Mouse (Mus musculus): ENCODE measurements around the gene Mrpl37. TPM values are rescaled to one million over a fixed set of nuclear protein-coding genes. Genes with fewer than 3 reads are reported as not detected.

Mrpl37 gene
- polyA plus RNA-seq, 1 experiment from 2014 or later = 122 TPM

DNA sequence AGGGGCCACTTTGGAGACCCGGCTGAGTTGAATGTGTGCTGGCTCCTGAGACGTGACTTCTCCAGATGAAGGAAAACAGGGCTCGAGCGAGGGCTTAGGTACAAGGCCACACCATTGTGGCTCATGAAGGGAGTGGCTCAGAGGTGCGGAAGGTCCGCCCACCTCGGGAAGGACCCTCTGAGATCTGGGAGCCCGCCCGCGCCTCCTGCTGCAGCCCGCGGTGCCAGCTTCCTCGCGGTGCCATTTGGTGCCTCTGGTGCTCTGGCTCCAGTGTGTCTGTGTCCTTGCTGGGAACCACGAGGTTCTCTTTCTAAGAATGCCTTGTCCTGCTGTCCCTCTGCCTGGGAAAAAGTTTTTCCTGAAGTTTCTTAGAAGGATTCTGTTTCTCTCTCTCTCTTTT lies 31.2 kb upstream of the Mrpl37 start:
- no peak overlapping the region for H3K4me3 ChIP-seq (ENCODE audit: low read depth, low read length)
- H3K9ac ChIP-seq (ENCODE audit: low read length) = no peak overlapping the region
- ATAC-seq (ENCODE audit: insufficient read depth, low FRiP score, low TSS enrichment) = no peak
- H3K27ac ChIP-seq (ENCODE audit: low read depth, low read length) = peak overlapping the region; percentile 36
- peaks cover 16% of the 10 kb centered on the region for H3K4me1 ChIP-seq (ENCODE audit: control insufficient read depth, insufficient read depth, low read length)
- no peak for DNase-seq (ENCODE audit: low spot score)
- no peaks in the 10 kb centered on the region for H3K27me3 ChIP-seq (ENCODE audit: control insufficient read depth, insufficient read depth, low read length)
- no peaks in the 10 kb centered on the region for H3K36me3 ChIP-seq (ENCODE audit: control insufficient read depth, insufficient read depth, low read length)
- WGBS = 49% methylated on average over 15 of the region's 15 CpGs
- no peak overlapping the region for H3K4me2 ChIP-seq (ENCODE audit: low read depth)
- H3K9me3 ChIP-seq (ENCODE audit: control insufficient read depth, low read length) = no peaks in the 10 kb centered on the region

DNA sequence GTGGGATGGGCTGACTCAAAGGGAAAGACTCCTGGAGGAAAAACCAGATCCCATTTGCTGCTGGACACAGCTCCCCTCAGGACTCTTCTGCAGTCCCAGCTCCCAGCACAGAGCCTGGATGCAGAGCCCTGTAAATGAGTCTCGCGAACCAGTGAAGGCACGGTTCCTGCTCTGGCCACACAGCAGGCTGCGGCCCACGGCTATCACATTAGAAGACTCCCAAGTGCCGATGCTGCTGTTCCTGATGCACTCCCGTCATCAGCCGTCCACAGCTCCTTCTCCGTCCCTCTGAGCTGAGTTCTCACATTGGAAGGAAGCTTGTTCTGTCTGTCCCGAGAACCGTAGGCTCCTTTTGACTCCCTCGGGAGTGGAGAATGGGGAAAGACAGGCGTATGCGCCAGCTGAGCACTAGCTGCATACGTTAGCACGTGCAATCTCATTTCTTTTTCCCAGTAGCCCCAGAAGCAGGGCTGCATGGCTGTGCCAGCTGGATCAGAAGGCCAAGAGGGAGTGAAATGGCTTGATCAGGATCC lies 30.2 kb upstream of the Mrpl37 start, which contains the start of gene Cdcp2:
Gene Cdcp2, plus strand, starts transcription at position 51 of the 533 bp plus-strand sequence.
- no peak within 1 kb of the TSS for H3K9ac ChIP-seq (ENCODE audit: low read length)
- H3K27ac ChIP-seq (ENCODE audit: low read depth, low read length) = peak within 1 kb of the TSS; percentile 60
- H3K9me3 ChIP-seq (ENCODE audit: control insufficient read depth, low read length) = no peaks in the 10 kb centered on the region
- no peak within 1 kb of the TSS for H3K4me3 ChIP-seq (ENCODE audit: low read depth, low read length)
- ATAC-seq (ENCODE audit: insufficient read depth, low FRiP score, low TSS enrichment) = 0 out of 2 replicates have a peak, but pooled peaks have one; percentile 20
- H3K4me2 ChIP-seq (ENCODE audit: low read depth) = no peak within 1 kb of the TSS
- 43% methylated on average over 16 of the region's 16 CpGs for WGBS
- H3K27me3 ChIP-seq (ENCODE audit: control insufficient read depth, insufficient read depth, low read length) = no peaks in the 10 kb centered on the region
- DNase-seq (ENCODE audit: low spot score) = no peak
- H3K4me1 ChIP-seq (ENCODE audit: control insufficient read depth, insufficient read depth, low read length) = peaks cover 11% of the 10 kb centered on the region
- H3K36me3 ChIP-seq (ENCODE audit: control insufficient read depth, insufficient read depth, low read length) = no peaks in the 10 kb centered on the region

DNA sequence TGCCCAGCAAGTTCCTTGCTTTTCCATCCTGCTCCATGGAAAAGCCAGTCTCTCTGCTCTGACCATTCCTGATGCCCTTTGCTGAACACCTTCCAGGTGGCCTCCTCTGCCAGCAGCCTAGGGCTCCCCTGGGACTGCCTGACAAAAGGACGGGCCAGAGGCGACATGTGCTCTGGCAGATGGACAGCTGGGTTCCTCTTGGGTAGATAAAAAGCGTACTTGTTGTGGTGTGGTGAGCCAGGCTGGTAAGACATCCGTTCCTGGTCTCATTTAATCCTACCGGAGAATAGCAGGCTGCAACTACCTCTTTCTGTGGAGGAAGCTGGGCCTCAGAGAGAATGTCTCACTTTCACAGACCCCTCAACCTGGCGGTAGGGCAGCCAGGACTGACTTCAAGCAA lies 29.4 kb upstream of the Mrpl37 start:
- 39% methylated on average over 6 of the region's 6 CpGs for WGBS
- H3K9ac ChIP-seq (ENCODE audit: low read length) = no peak overlapping the region
- no peaks in the 10 kb centered on the region for H3K27me3 ChIP-seq (ENCODE audit: control insufficient read depth, insufficient read depth, low read length)
- peaks cover 11% of the 10 kb centered on the region for H3K4me1 ChIP-seq (ENCODE audit: control insufficient read depth, insufficient read depth, low read length)
- peak overlapping the region; percentile 60 for H3K27ac ChIP-seq (ENCODE audit: low read depth, low read length)
- no peak overlapping the region for H3K4me3 ChIP-seq (ENCODE audit: low read depth, low read length)
- no peaks in the 10 kb centered on the region for H3K9me3 ChIP-seq (ENCODE audit: control insufficient read depth, low read length)
- no peak for DNase-seq (ENCODE audit: low spot score)
- ATAC-seq (ENCODE audit: insufficient read depth, low FRiP score, low TSS enrichment) = no peak
- H3K4me2 ChIP-seq (ENCODE audit: low read depth) = no peak overlapping the region
- H3K36me3 ChIP-seq (ENCODE audit: control insufficient read depth, insufficient read depth, low read length) = no peaks in the 10 kb centered on the region

DNA sequence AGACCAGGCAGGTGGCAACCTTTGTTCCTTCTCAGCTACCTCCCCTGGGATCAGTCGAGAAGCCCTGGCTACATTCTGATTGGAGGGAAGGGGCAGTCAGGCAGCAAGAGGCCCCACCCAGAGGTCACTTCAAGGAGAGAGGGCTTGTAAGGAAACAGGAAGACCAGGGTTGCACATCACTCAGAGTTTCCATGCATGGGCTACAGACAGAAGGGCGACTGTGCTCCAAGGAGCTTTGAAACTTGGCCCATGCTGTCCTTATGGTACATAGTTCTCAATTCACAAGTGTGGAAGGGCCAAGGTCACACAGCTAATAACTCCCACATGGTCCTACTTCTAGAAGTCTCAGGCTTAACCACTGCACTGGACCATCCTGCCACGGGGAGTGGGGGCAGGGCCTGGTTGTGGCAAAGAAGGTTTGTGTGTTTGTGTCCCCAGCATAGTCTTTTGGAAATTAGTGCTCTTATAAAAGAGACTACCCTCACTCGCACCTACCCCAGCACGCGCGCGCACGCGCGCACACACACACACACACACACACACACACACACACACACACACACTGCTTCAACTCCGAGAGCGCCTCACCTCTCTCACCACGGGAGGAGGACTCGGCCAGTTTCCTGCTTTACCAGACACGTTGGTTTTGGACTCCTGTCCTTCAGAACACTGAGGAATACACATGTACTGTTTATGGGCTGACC lies 28.0 kb upstream of the Mrpl37 start:
- 82% methylated on average over 16 of the region's 16 CpGs for WGBS
- no peak overlapping the region for H3K4me2 ChIP-seq (ENCODE audit: low read depth)
- H3K9me3 ChIP-seq (ENCODE audit: control insufficient read depth, low read length) = no peaks in the 10 kb centered on the region
- no peak overlapping the region for H3K4me3 ChIP-seq (ENCODE audit: low read depth, low read length)
- H3K27ac ChIP-seq (ENCODE audit: low read depth, low read length) = no peak overlapping the region
- no peaks in the 10 kb centered on the region for H3K27me3 ChIP-seq (ENCODE audit: control insufficient read depth, insufficient read depth, low read length)
- DNase-seq (ENCODE audit: low spot score) = no peak
- H3K36me3 ChIP-seq (ENCODE audit: control insufficient read depth, insufficient read depth, low read length) = no peaks in the 10 kb centered on the region
- ATAC-seq (ENCODE audit: insufficient read depth, low FRiP score, low TSS enrichment) = no peak
- no peak overlapping the region for H3K9ac ChIP-seq (ENCODE audit: low read length)
- H3K4me1 ChIP-seq (ENCODE audit: control insufficient read depth, insufficient read depth, low read length) = peaks cover 11% of the 10 kb centered on the region

GRCm38 (mm10) chr4:107091696-107092095 lies 25.0 kb upstream of the Mrpl37 start:
- H3K4me1 ChIP-seq (ENCODE audit: control insufficient read depth, insufficient read depth, low read length) = 0 out of 2 replicates have a peak, but pooled peaks cover 5% of the 10 kb centered on the region
- no peak overlapping the region for H3K4me2 ChIP-seq (ENCODE audit: low read depth)
- H3K9ac ChIP-seq (ENCODE audit: low read length) = no peak overlapping the region
- no peak overlapping the region for H3K27ac ChIP-seq (ENCODE audit: low read depth, low read length)
- no peaks in the 10 kb centered on the region for H3K9me3 ChIP-seq (ENCODE audit: control insufficient read depth, low read length)
- DNase-seq (ENCODE audit: low spot score) (no peak), ATAC-seq (ENCODE audit: insufficient read depth, low FRiP score, low TSS enrichment) (no peak)
- H3K27me3 ChIP-seq (ENCODE audit: control insufficient read depth, insufficient read depth, low read length) = no peaks in the 10 kb centered on the region
- WGBS = 81% methylated on average over 14 of the region's 14 CpGs
- no peaks in the 10 kb centered on the region for H3K36me3 ChIP-seq (ENCODE audit: control insufficient read depth, insufficient read depth, low read length)
- H3K4me3 ChIP-seq (ENCODE audit: low read depth, low read length) = no peak overlapping the region

GRCm38 (mm10) chr4:107084858-107085257 lies 18.2 kb upstream of the Mrpl37 start:
- WGBS = 20% methylated on average over 6 of the region's 6 CpGs
- Histone ChIP-seq H3K4me2 (ENCODE audit: low read depth) (no peak overlapping the region), H3K9me3 (ENCODE audit: control insufficient read depth, low read length) (no peaks in the 10 kb centered on the region), H3K27me3 (ENCODE audit: control insufficient read depth, insufficient read depth, low read length) (no peaks in the 10 kb centered on the region), H3K36me3 (ENCODE audit: control insufficient read depth, insufficient read depth, low read length) (no peaks in the 10 kb centered on the region), H3K9ac (ENCODE audit: low read length) (peak overlapping the region; percentile 1), H3K4me3 (ENCODE audit: low read depth, low read length) (no peak overlapping the region), H3K27ac (ENCODE audit: low read depth, low read length) (peak overlapping the region; percentile 69), H3K4me1 (ENCODE audit: control insufficient read depth, insufficient read depth, low read length) (peaks cover 12% of the 10 kb centered on the region)
- peak; percentile 84 for DNase-seq (ENCODE audit: low spot score)
- ATAC-seq (ENCODE audit: insufficient read depth, low FRiP score, low TSS enrichment) = peak; percentile 94

GRCm38 (mm10) chr4:107084343-107084742 lies 17.7 kb upstream of the Mrpl37 start:
- Histone ChIP-seq H3K4me1 (ENCODE audit: control insufficient read depth, insufficient read depth, low read length) (peaks cover 12% of the 10 kb centered on the region), H3K4me2 (ENCODE audit: low read depth) (no peak overlapping the region), H3K27ac (ENCODE audit: low read depth, low read length) (peak overlapping the region; percentile 69), H3K36me3 (ENCODE audit: control insufficient read depth, insufficient read depth, low read length) (no peaks in the 10 kb centered on the region), H3K27me3 (ENCODE audit: control insufficient read depth, insufficient read depth, low read length) (no peaks in the 10 kb centered on the region), H3K9me3 (ENCODE audit: control insufficient read depth, low read length) (no peaks in the 10 kb centered on the region), H3K9ac (ENCODE audit: low read length) (peak overlapping the region; percentile 1), H3K4me3 (ENCODE audit: low read depth, low read length) (no peak overlapping the region)
- peak; percentile 56 for ATAC-seq (ENCODE audit: insufficient read depth, low FRiP score, low TSS enrichment)
- 23% methylated on average over 1 of the region's 1 CpGs for WGBS
- peak; percentile 50 for DNase-seq (ENCODE audit: low spot score)

- H3K27ac ChIP-seq (ENCODE audit: low read depth, low read length) = no peak overlapping the region; the same call in 1 of the 2 replicates
Measured at GRCm38 (mm10) chr4:107083126-107083525, 16.5 kb upstream of the Mrpl37 start.

GRCm38 (mm10) chr4:107082185-107082584 lies 15.5 kb upstream of the Mrpl37 start:
- Histone ChIP-seq H3K4me3 (ENCODE audit: low read depth, low read length) (no peak overlapping the region), H3K4me1 (ENCODE audit: control insufficient read depth, insufficient read depth, low read length) (peaks cover 12% of the 10 kb centered on the region), H3K4me2 (ENCODE audit: low read depth) (no peak overlapping the region), H3K27ac (ENCODE audit: low read depth, low read length) (no peak overlapping the region), H3K9me3 (ENCODE audit: control insufficient read depth, low read length) (no peaks in the 10 kb centered on the region), H3K9ac (ENCODE audit: low read length) (no peak overlapping the region), H3K27me3 (ENCODE audit: control insufficient read depth, insufficient read depth, low read length) (no peaks in the 10 kb centered on the region), H3K36me3 (ENCODE audit: control insufficient read depth, insufficient read depth, low read length) (no peaks in the 10 kb centered on the region)
- ATAC-seq (ENCODE audit: insufficient read depth, low FRiP score, low TSS enrichment) (no peak), DNase-seq (ENCODE audit: low spot score) (no peak)
- 88% methylated on average over 3 of the region's 3 CpGs for WGBS

More at GRCm38 (mm10) chr4:107083126-107083525, 16.5 kb upstream of the Mrpl37 start:
- H3K4me3 ChIP-seq (ENCODE audit: low read depth, low read length) = no peak overlapping the region
- H3K27me3 ChIP-seq (ENCODE audit: control insufficient read depth, insufficient read depth, low read length) = no peaks in the 10 kb centered on the region
- H3K4me1 ChIP-seq (ENCODE audit: control insufficient read depth, insufficient read depth, low read length) = peaks cover 12% of the 10 kb centered on the region
- ATAC-seq (ENCODE audit: insufficient read depth, low FRiP score, low TSS enrichment) (no peak), DNase-seq (ENCODE audit: low spot score) (no peak)
- H3K36me3 ChIP-seq (ENCODE audit: control insufficient read depth, insufficient read depth, low read length) = no peaks in the 10 kb centered on the region
- 93% methylated on average over 4 of the region's 4 CpGs for WGBS
- no peak overlapping the region for H3K9ac ChIP-seq (ENCODE audit: low read length)
- H3K4me2 ChIP-seq (ENCODE audit: low read depth) = no peak overlapping the region
- no peaks in the 10 kb centered on the region for H3K9me3 ChIP-seq (ENCODE audit: control insufficient read depth, low read length)
